Mouse (Mus musculus) liver, embryonic 14.5 days (tissue): Measurements from ENCODE around the gene Itpripl2. TPM values are rescaled to one million over a fixed set of nuclear protein-coding genes. Genes with fewer than 3 reads are reported as not detected.

ENCODE experiments used
- ATAC-seq: fragments of 200-750 bp; cut with Nextera tagmentation; 2 replicates; pipeline ENCODE4 v1.8.0; 2017; ENCODE audit warnings: moderate number of reproducible peaks, mild to moderate bottlenecking, moderate library complexity; ENCODE audit not compliant: insufficient read depth
- DNase-seq, 3 experiments: peaks; one replicate each; pipeline ENCODE4 v3.0.0-alpha.2; 2012 to 2013; ENCODE audit warnings: low read depth in 3 of 3, low spot score in 3 of 3
- H3K27ac ChIP-seq: fragments of 300-500 bp; sonication (generic); 2 replicates; pipeline ENCODE4 v1.5.1; 2014; ENCODE audit warnings: moderate library complexity, mild to moderate bottlenecking, control low read depth, inconsistent platforms
- H3K27me3 ChIP-seq: fragments of 300-500 bp; sonication (generic); 2 replicates; pipeline ENCODE4 v1.6.1; 2014; ENCODE audit warnings: mild to moderate bottlenecking, low read length, moderate library complexity; ENCODE audit not compliant: control insufficient read depth, insufficient read depth
- H3K36me3 ChIP-seq: fragments of 300-500 bp; sonication (generic); replicated peaks from 2 replicates; pipeline ENCODE4 v1.6.1; 2014; ENCODE audit warnings: low read depth; ENCODE audit not compliant: control insufficient read depth, insufficient read depth
- H3K4me1 ChIP-seq, 2 experiments: fragments of 200-500 bp in 1 of 2; fragments of 300-500 bp in 1 of 2; sonication (generic) in 1 of 2; replicated peaks; 2 replicates each; pipeline ENCODE4 v1.6.1; 2012 to 2014; ENCODE audit warnings: antibody characterized with exemption in 1 of 2, inconsistent platforms in 1 of 2, low read length in 1 of 2; ENCODE audit not compliant: control insufficient read depth in 2 of 2, insufficient read depth in 2 of 2
- H3K4me2 ChIP-seq: fragments of 300-500 bp; sonication (generic); 2 replicates; pipeline ENCODE4 v1.6.1; 2014; ENCODE audit warnings: low read depth, mild to moderate bottlenecking, control low read depth, moderate library complexity
- H3K4me3 ChIP-seq, 2 experiments: fragments of 200-500 bp in 1 of 2; fragments of 300-500 bp in 1 of 2; sonication (generic) in 1 of 2; 2 replicates each; pipeline ENCODE4 v1.5.1; 2012 to 2014; ENCODE audit warnings: low read depth in 2 of 2, low read length in 2 of 2, mild to moderate bottlenecking in 2 of 2, control low read depth in 1 of 2, inconsistent platforms in 1 of 2, moderate library complexity in 1 of 2; ENCODE audit not compliant: insufficient read depth in 1 of 2
- H3K9ac ChIP-seq: fragments of 300-500 bp; sonication (generic); replicated peaks from 2 replicates; pipeline ENCODE4 v1.6.1; 2014; ENCODE audit warnings: mild to moderate bottlenecking, control low read depth, moderate library complexity
- H3K9me3 ChIP-seq: fragments of 300-500 bp; sonication (generic); 2 replicates; pipeline ENCODE4 v1.6.1; 2016; ENCODE audit warnings: low read length, mixed read lengths; ENCODE audit not compliant: control insufficient read depth
- CTCF ChIP-seq: IDR thresholded peaks from 2 replicates; pipeline ENCODE4 v1.5.1; 2016; ENCODE audit warnings: antibody characterized with exemption, low read depth, control low read depth
- EP300 ChIP-seq: IDR thresholded peaks from 2 replicates; pipeline ENCODE4 v1.6.1; 2016; ENCODE audit warnings: antibody characterized with exemption, low read depth
- WGBS: fragments of 180-500 bp; shearing (Covaris S2); extraction: QIAGEN DNeasy Blood & Tissue Kit; methylation state at CpG from one replicate; pipeline ENCODE4 v1.1.7; 2014; ENCODE audit not compliant: insufficient replicate concordance; 5-methylcytosine and 5-hydroxymethylcytosine counted together
- polyA plus RNA-seq, 2 experiments: library from polyadenylated mRNA; depleted of rRNA in 1 of 2; stranded (reverse) in 1 of 2; unstranded in 1 of 2; fragments of >200 nt; fragmentation: Nextera tagmentation in 1 of 2; extraction: Ambion mirVana in 1 of 2; gene quantifications; 2 replicates each; pipeline versions ENCODE4 v1.2.1 to v1.2.3; 2012 to 2014

Gene Itpripl2
- polyA plus RNA-seq, 2 experiments = 0.43 to 1.5 TPM

DNA sequence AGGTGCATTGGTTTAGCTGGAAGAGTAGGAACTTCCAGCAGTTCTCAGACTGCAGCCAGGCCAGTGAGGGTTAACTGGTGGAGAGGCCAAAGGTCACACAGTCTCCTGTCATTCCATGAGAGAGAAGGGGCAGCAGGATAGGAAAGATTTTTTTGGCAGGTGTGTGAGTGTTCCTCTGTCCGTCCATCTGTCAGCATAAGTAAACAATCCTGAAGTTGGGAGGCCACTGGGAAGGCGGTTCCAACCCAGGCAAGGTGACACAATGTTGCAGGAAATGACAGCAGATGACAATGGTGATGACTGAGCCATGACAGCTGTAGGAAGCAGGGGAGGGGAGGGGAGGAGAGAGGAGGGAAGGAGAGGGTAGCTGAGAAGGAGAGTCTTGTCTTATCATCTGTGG lies 38.8 kb downstream of the Itpripl2 start:
- Histone ChIP-seq H3K4me1 (peaks cover 0 to 3% of the 10 kb centered on the region in 2 experiments; a peak in 1 of 4 replicates), H3K27ac (no peak overlapping the region), H3K27me3 (peaks cover 7% of the 10 kb centered on the region), H3K9me3 (no peaks in the 10 kb centered on the region), H3K9ac (no peak overlapping the region), H3K36me3 (no peaks in the 10 kb centered on the region), H3K4me2 (no peak overlapping the region), H3K4me3 (no peak overlapping the region)
- TF ChIP-seq CTCF = no peak
- TF ChIP-seq EP300 = no peak
- DNase-seq (no peak), ATAC-seq (peak; percentile 27; the same call in 1 of the 2 replicates)
- 18% methylated on average over 2 of the region's 2 CpGs for WGBS

DNA sequence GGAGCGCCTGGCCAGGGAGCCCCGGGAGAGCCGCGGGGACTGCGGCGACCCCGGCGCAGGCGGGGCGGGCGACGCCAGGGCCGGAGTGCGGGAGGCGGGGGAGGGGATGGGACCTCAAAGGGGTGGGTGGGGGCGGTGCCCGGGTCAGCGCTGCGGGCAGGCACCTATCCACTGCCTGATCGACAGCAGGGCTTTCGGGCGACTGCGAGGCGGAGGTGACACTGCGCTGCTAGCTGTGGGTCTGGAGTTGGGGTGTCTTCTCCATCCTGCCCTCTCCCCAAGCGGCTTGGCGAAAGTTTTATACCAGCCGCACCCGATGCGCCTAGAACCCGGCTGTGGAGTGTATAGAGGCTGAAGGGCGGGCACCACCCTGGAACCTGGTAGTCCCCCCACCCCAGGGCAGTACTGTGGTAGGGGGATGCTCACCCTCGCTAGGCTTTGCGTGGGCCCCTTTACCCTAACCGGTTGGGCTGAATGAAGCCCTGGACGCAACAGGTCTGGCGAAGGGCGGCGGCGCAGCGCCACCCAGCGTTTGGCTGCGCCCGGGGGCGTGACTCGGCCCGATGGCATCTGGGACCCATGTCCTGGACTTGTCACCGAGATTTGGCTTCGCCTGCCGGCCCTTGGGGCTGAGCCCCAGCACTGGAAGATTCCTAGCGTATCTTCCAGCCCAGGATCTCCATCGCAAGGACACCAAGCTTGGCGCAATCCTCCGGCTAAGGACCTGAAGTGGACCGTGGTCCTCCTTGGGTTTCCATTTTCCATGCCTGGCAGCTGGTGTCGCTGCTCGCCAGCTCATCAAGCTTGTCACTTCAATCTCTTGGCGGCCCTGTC lies 43.4 kb downstream of the Itpripl2 start, which contains the start of gene Syt17:
Gene Syt17 (minus strand): TSS at position 89 of the 834 bp plus-strand sequence.
- Histone ChIP-seq H3K9me3 (no peaks in the 10 kb centered on the region), H3K4me1 (peaks cover 0 to 3% of the 10 kb centered on the region in 2 experiments; a peak in 1 of 4 replicates), H3K9ac (no peak within 1 kb of the TSS), H3K36me3 (no peaks in the 10 kb centered on the region), H3K27ac (no peak within 1 kb of the TSS), H3K4me3 (peak within 1 kb of the TSS; percentile 34 to 44), H3K27me3 (peaks cover 20% of the 10 kb centered on the region), H3K4me2 (peak within 1 kb of the TSS; percentile 54)
- TF ChIP-seq EP300 (no peak), CTCF (peak; percentile 67)
- no peak for DNase-seq
- WGBS = under 1% methylated on average over 57 of the region's 58 CpGs
- ATAC-seq = peak; percentile 29; the same call in 1 of the 2 replicates

DNA sequence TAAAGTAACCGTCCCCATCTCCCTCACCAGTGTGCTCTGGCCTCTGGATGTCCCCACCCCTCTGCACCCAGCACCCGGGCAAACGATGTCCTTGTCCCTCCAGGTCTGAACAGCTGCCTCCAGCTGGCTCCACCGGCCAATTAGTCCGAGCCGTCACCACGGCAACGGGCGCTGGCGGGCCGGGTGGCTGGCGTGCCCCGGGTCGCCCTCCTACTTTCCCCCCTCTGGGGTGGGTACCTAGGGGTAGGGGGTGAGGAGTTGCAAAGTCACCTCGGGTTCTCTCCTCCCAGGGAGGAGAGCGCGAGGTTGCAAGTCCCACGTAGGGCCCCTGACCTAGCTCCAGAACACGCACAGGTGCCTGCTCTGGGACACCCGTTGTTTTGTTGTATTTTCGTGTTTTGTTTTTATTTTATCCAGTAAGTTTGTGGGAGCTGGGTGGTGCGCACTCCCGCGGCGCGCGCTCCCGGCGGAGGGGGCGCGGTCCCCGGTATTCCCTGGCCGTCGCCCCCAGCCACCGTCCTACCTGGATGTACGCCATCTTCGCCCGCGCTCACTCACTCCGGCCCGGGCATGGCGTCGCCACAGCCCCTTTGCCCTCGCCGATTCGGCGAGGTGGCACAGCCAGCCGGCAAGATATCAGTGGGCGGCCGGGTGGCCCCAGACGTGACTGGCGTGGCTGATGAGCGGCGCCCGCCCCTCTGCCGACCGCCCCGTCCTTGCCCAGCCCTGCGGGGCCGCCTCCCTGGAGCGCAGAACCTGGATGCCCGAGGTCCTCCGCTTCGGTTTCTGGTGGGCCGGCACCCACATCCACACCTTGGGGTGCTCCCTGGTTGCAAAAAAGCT lies 44.3 kb downstream of the Itpripl2 start:
- peaks cover 20% of the 10 kb centered on the region for H3K27me3 ChIP-seq
- TF ChIP-seq EP300 (no peak), CTCF (no peak)
- no peak overlapping the region for H3K9ac ChIP-seq
- no peak for DNase-seq
- H3K9me3 ChIP-seq = no peaks in the 10 kb centered on the region
- H3K4me3 ChIP-seq = peak overlapping the region; percentile 26 to 44
- no peaks in the 10 kb centered on the region for H3K36me3 ChIP-seq
- under 1% methylated on average over 65 of the region's 65 CpGs for WGBS
- H3K4me2 ChIP-seq = peak overlapping the region; percentile 54
- H3K27ac ChIP-seq = no peak overlapping the region
- peaks cover 0 to 3% of the 10 kb centered on the region in 2 experiments; a peak in 1 of 4 replicates for H3K4me1 ChIP-seq
- ATAC-seq = 0 out of 2 replicates have a peak, but pooled peaks have one; percentile 17

DNA sequence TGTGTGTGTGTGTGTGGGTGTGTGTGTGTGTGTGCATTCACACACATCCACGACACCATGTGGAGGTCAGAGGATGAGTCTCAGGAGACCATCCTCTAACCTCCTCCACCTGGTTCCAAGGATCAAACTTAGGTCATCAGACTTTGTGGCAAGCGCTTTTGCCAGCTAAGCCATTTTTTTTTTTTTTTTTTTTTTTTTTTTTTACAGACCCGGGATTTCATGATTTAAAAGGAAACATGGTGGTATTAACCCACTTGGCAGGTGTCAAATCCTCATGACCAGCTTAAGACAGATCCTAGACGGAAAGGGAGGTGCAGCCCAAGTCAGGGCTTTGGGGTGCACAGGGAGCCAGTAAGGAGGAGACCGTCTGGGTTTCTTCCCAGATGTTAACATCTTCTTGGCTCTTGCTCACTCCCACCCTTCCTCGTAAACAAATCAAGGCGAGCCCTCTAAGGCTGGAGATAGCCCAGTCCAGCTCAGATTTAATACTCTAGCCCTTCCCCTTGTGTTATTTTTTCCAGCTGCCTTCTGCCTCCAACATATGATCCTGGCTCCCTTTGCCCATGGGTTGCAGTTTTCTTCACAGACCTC lies 47.8 kb downstream of the Itpripl2 start:
- H3K27me3 ChIP-seq = peaks cover 20% of the 10 kb centered on the region
- TF ChIP-seq EP300 (no peak), CTCF (no peak)
- no peak overlapping the region for H3K4me2 ChIP-seq
- no peak overlapping the region for H3K4me3 ChIP-seq
- no peaks in the 10 kb centered on the region for H3K4me1 ChIP-seq
- 33% methylated on average over 7 of the region's 7 CpGs for WGBS
- H3K9ac ChIP-seq = no peak overlapping the region
- no peaks in the 10 kb centered on the region for H3K36me3 ChIP-seq
- no peaks in the 10 kb centered on the region for H3K9me3 ChIP-seq
- ATAC-seq = no peak
- no peak for DNase-seq
- H3K27ac ChIP-seq = no peak overlapping the region
